Mouse (Mus musculus): ENCODE measurements around the gene Smtn. TPM values are rescaled to one million over a fixed set of nuclear protein-coding genes. Genes with fewer than 3 reads are reported as not detected.

Gene Smtn
- polyA plus RNA-seq, 1 experiment from 2014 or later: 108 TPM

DNA sequence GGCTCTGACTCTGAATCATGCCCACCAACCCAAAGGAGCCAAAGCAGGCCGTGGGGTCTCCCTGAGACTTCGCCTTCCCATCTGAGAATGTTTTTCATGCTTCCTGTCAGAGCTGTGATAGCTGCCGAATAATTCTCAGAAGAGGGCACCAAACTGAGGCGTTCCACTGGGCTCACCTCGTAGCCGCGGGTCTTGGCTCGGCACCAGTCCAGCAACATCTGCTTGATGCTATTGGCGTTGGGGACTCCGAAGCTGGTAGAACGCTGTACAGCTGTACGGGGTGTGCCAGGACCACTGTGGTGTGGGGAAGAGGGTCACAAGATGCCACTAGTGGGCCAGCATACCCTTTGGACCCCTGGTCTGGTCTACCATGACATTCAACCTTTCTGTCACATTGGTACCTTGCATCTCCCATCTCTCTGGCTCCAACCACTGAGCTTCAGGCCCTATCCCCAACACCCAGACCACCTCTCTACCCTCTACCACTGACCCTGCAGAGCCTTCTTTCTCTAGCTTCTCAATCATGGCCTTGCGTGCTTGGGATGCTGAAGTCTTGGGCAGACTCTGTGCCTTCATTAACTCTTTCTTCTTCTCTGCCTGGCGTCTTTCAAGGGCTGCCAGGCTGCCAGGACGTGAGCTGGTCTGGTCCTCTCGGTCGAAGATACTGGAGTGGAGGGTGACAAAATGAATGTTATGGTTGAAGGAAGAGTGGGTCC lies 18.0 kb downstream of the Smtn start:
- H3K36me3 ChIP-seq (ENCODE audit: insufficient read depth): peaks cover 85% of the 10 kb centered on the region
- H3K4me1 ChIP-seq (ENCODE audit: insufficient read depth): 0 out of 2 replicates have a peak, but pooled peaks cover 4% of the 10 kb centered on the region
- no peak overlapping the region for H3K9ac ChIP-seq
- TF ChIP-seq CTCF (IDR thresholded peaks at IDR 0.05; ENCODE audit: low read depth): no peak
- no peak for DNase-seq
- ATAC-seq (ENCODE audit: insufficient read depth): no peak
- H3K27ac ChIP-seq (ENCODE audit: low read depth): no peak overlapping the region
- H3K4me2 ChIP-seq: no peak overlapping the region
- no peaks in the 10 kb centered on the region for H3K9me3 ChIP-seq (ENCODE audit: low read depth, low read length)
- H3K27me3 ChIP-seq (ENCODE audit: insufficient read depth, low read length): no peaks in the 10 kb centered on the region
- no peak overlapping the region for H3K4me3 ChIP-seq (ENCODE audit: low read depth, low read length)
- WGBS: 90% methylated on average over 17 of the region's 17 CpGs

DNA sequence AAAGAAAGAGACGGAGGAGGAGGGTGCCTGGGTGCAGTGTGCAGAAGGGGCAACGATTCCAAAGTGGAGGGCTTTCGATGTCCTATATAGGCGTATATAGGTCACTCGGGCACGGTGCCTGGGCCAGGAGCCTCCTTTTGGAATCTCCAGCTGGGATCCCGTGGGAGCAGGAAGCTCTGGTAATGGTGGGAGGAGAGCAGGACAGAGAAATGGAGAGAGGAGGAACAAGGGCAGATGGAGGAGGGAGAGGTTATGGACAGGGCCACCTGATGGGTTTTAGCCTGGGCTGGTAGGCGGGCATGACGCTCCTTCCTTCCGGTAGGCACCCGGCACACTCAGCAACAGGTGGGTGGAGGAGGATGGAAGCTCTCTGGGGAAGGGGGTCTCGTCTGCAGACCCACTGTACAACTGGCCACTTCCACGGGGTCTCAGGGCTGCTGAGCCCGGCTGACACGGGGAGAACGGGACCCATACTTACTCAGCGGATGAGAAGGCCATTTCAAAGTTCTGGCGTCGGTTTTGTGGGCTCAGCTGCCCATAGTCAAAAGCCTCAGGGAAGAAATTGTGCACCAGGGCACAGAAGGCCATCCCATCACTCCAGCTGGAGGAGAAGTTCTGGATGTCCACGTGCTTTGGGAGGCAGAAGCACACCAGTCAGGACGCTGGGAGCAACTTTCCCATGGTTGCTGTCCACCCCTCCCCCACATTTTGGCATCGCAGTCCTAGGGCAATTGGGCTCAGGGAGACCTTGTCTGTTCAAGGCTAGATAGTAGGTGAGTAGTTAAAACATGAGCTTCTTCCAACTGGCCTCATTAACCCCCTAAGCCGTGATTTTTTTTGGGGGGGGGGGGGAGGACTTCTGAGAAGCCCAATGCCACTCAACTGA lies 18.8 kb downstream of the Smtn start:
- 80% methylated on average over 23 of the region's 23 CpGs for WGBS
- peaks cover 11% of the 10 kb centered on the region; the same call in 1 of the 2 replicates for H3K4me1 ChIP-seq (ENCODE audit: insufficient read depth)

DNA sequence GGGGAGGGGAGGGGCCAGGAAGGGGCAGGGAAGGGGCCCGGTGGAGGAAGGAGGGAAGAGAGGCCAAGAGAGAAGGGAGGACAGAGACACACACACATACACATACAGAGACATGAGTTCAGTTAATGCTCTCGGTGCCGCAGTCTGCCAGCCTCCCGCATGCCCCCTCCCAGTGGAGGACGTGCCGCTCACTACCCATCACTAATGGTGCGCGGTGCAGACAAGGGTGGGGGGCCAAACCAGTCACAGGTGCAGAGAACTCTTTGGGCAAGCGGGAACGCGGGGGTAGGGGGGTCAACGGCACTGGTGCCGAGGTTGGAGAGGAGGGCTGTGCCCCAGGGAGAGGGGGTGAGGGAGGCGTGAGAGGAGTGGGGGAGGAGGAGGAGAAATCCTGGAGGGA lies 19.5 kb downstream of the Smtn start:
- TF ChIP-seq CTCF (IDR thresholded peaks at IDR 0.05; ENCODE audit: low read depth): no peak
- no peak for DNase-seq
- H3K4me3 ChIP-seq (ENCODE audit: low read depth, low read length): no peak overlapping the region
- WGBS: 71% methylated on average over 14 of the region's 14 CpGs
- H3K36me3 ChIP-seq (ENCODE audit: insufficient read depth): peaks cover 71% of the 10 kb centered on the region
- ATAC-seq (ENCODE audit: insufficient read depth): no peak
- no peak overlapping the region for H3K9ac ChIP-seq
- H3K9me3 ChIP-seq (ENCODE audit: low read depth, low read length): no peaks in the 10 kb centered on the region
- peaks cover 7% of the 10 kb centered on the region; the same call in 1 of the 2 replicates for H3K27me3 ChIP-seq (ENCODE audit: insufficient read depth, low read length)
- no peak overlapping the region for H3K27ac ChIP-seq (ENCODE audit: low read depth)
- H3K4me2 ChIP-seq: no peak overlapping the region
- H3K4me1 ChIP-seq (ENCODE audit: insufficient read depth): peaks cover 12% of the 10 kb centered on the region; the same call in 1 of the 2 replicates

More for the DNA sequence above, 18.8 kb downstream of the Smtn start:
- Histone ChIP-seq H3K4me3 (ENCODE audit: low read depth, low read length) (no peak overlapping the region), H3K9ac (no peak overlapping the region), H3K9me3 (ENCODE audit: low read depth, low read length) (no peaks in the 10 kb centered on the region), H3K27me3 (ENCODE audit: insufficient read depth, low read length) (peaks cover 4% of the 10 kb centered on the region; the same call in 1 of the 2 replicates), H3K27ac (ENCODE audit: low read depth) (no peak overlapping the region), H3K4me2 (no peak overlapping the region), H3K36me3 (ENCODE audit: insufficient read depth) (peaks cover 78% of the 10 kb centered on the region)
- DNase-seq: no peak
- no peak for ATAC-seq (ENCODE audit: insufficient read depth)
- no peak for TF ChIP-seq CTCF (IDR thresholded peaks at IDR 0.05; ENCODE audit: low read depth)

GRCm38 (mm10) chr11:3519756-3520398 lies 20.5 kb downstream of the Smtn start:
- no peak for TF ChIP-seq CTCF (IDR thresholded peaks at IDR 0.05; ENCODE audit: low read depth)
- Histone ChIP-seq H3K9me3 (ENCODE audit: low read depth, low read length) (no peaks in the 10 kb centered on the region), H3K27ac (ENCODE audit: low read depth) (no peak overlapping the region), H3K4me1 (ENCODE audit: insufficient read depth) (peaks cover 12% of the 10 kb centered on the region; the same call in 1 of the 2 replicates), H3K9ac (no peak overlapping the region), H3K27me3 (ENCODE audit: insufficient read depth, low read length) (peaks cover 7% of the 10 kb centered on the region; the same call in 1 of the 2 replicates), H3K4me2 (no peak overlapping the region), H3K4me3 (ENCODE audit: low read depth, low read length) (no peak overlapping the region), H3K36me3 (ENCODE audit: insufficient read depth) (peaks cover 61% of the 10 kb centered on the region)
- ATAC-seq (ENCODE audit: insufficient read depth) (no peak), DNase-seq (no peak)
- WGBS: 56% methylated on average over 11 of the region's 11 CpGs

- H3K36me3 ChIP-seq (ENCODE audit: insufficient read depth): peaks cover 54% of the 10 kb centered on the region
- DNase-seq: no peak
- WGBS: 59% methylated on average over 4 of the region's 4 CpGs
Observed at GRCm38 (mm10) chr11:3519051-3519726, 21.2 kb downstream of the Smtn start.

More at GRCm38 (mm10) chr11:3519051-3519726, 21.2 kb downstream of the Smtn start:
- Histone ChIP-seq H3K27me3 (ENCODE audit: insufficient read depth, low read length) (peaks cover 7% of the 10 kb centered on the region; the same call in 1 of the 2 replicates), H3K9ac (no peak overlapping the region), H3K4me3 (ENCODE audit: low read depth, low read length) (no peak overlapping the region), H3K4me1 (ENCODE audit: insufficient read depth) (peaks cover 12% of the 10 kb centered on the region; the same call in 1 of the 2 replicates), H3K27ac (ENCODE audit: low read depth) (no peak overlapping the region), H3K4me2 (no peak overlapping the region), H3K9me3 (ENCODE audit: low read depth, low read length) (no peaks in the 10 kb centered on the region)
- no peak for TF ChIP-seq CTCF (IDR thresholded peaks at IDR 0.05; ENCODE audit: low read depth)
- ATAC-seq (ENCODE audit: insufficient read depth): no peak

All from lung, embryonic 14.5 days (tissue).